Mouse (Mus musculus): ENCODE results near the gene Tmem151b.
A peak's percentile ranks its signal among the peaks of the same experiment; 100 is the strongest.

Tmem151b gene

GRCm38 (mm10) chr17:45584096-45584896, 34.8 kb upstream of the Tmem151b start:
- DNase-seq (ENCODE audit: low spot score): no peak

- DNase-seq (ENCODE audit: low spot score): no peak
Measured at GRCm38 (mm10) chr17:45582715-45583355, 33.4 kb upstream of the Tmem151b start.

GRCm38 (mm10) chr17:45582188-45582587, 32.7 kb upstream of the Tmem151b start:
- no peak for DNase-seq (ENCODE audit: low spot score)

GRCm38 (mm10) chr17:45581567-45581983, 32.1 kb upstream of the Tmem151b start:
- DNase-seq (ENCODE audit: low spot score): peak; percentile 48

- no peak for DNase-seq (ENCODE audit: low spot score)
Measured at GRCm38 (mm10) chr17:45580958-45581477, 31.5 kb upstream of the Tmem151b start.

- no peak for DNase-seq (ENCODE audit: low spot score)
Measured at GRCm38 (mm10) chr17:45579554-45579953, 30.1 kb upstream of the Tmem151b start.

- no peak for DNase-seq (ENCODE audit: low spot score)
Measured at GRCm38 (mm10) chr17:45578843-45579242, 29.4 kb upstream of the Tmem151b start.

- no peak for DNase-seq (ENCODE audit: low spot score)
Measured at GRCm38 (mm10) chr17:45578242-45578641, 28.8 kb upstream of the Tmem151b start.

GRCm38 (mm10) chr17:45575123-45575897, 25.8 kb upstream of the Tmem151b start:
- DNase-seq (ENCODE audit: low spot score): no peak

- DNase-seq (ENCODE audit: low spot score): peak; percentile 31
Measured at GRCm38 (mm10) chr17:45574129-45574761, 24.8 kb upstream of the Tmem151b start.

- peak; percentile 98 for DNase-seq (ENCODE audit: low spot score)
Measured at GRCm38 (mm10) chr17:45573780-45574123, 24.3 kb upstream of the Tmem151b start.

GRCm38 (mm10) chr17:45573087-45573779, 23.8 kb upstream of the Tmem151b start, which contains the start of gene Hsp90ab1:
Hsp90ab1 (minus strand) TSS chr17:45573271.
- peak; percentile 99 for DNase-seq (ENCODE audit: low spot score)

GRCm38 (mm10) chr17:45572103-45573086, 22.9 kb upstream of the Tmem151b start:
- peak; percentile 91 for DNase-seq (ENCODE audit: low spot score)

- DNase-seq (ENCODE audit: low spot score): no peak
Measured at GRCm38 (mm10) chr17:45569999-45570398, 20.5 kb upstream of the Tmem151b start.

GRCm38 (mm10) chr17:45568990-45569389, 19.5 kb upstream of the Tmem151b start:
- no peak for DNase-seq (ENCODE audit: low spot score)

- peak; percentile 56 for DNase-seq (ENCODE audit: low spot score)
Measured at GRCm38 (mm10) chr17:45567162-45567601, 17.7 kb upstream of the Tmem151b start.

GRCm38 (mm10) chr17:45566360-45567161, 17.1 kb upstream of the Tmem151b start:
- DNase-seq (ENCODE audit: low spot score): no peak

- DNase-seq (ENCODE audit: low spot score): no peak
Measured at GRCm38 (mm10) chr17:45566031-45566359, 16.5 kb upstream of the Tmem151b start.

- no peak for DNase-seq (ENCODE audit: low spot score)
Measured at GRCm38 (mm10) chr17:45565103-45565502, 15.6 kb upstream of the Tmem151b start.
